Mouse (Mus musculus): ENCODE measurements at regions not wholly inside any gene's neighbourhood (a gene's known extent, or its start where the extent isn't known, plus 50 kb on each side); places are given as distances from the start of the nearest gene placed in this dataset.
"Not testable (repeated sequence)": the region's sequence is repeated elsewhere in the genome, so short reads cannot be mapped to it uniquely, and the experiment has no call there.

GRCm38 (mm10) chr9:86135617-86136016, 293.4 kb downstream of the Tpbg start:
- not testable (repeated sequence) for TF ChIP-seq POLR2A (IDR thresholded peaks at IDR 0.05; ENCODE audit: low read depth, low read length); MXI1 (IDR thresholded peaks at IDR 0.05; ENCODE audit: low read depth, low read length); CTCF (conservative IDR thresholded peaks at IDR 0.05 in 1 of 2, IDR thresholded peaks at IDR 0.05 in 1 of 2; ENCODE audit: low read depth in 2 of 2, low read length in 2 of 2)
